Mouse (Mus musculus) cortical plate, adult 2 months (tissue): ENCODE data around the gene Zbtb37. TPM values are rescaled to one million over a fixed set of nuclear protein-coding genes. Genes with fewer than 3 reads are reported as not detected.

Experiments used
- H3K27ac ChIP-seq: fragments of 200-500 bp; 2 replicates; pipeline ENCODE4 v1.5.1; 2012; ENCODE audit warnings: low read length, control low read depth, inconsistent platforms; ENCODE audit not compliant: insufficient read depth
- H3K4me1 ChIP-seq: fragments of 200-500 bp; 2 replicates; pipeline ENCODE4 v1.6.1; 2011; ENCODE audit warnings: low read length; ENCODE audit not compliant: control insufficient read depth, insufficient read depth
- H3K4me3 ChIP-seq: fragments of 200-500 bp; 2 replicates; pipeline ENCODE4 v1.5.1; 2011; ENCODE audit warnings: mild to moderate bottlenecking, low read length, control low read depth; ENCODE audit not compliant: insufficient read depth
- CTCF ChIP-seq: fragments of 200-500 bp; IDR thresholded peaks from 2 replicates; pipeline ENCODE4 v1.5.1; 2011; ENCODE audit warnings: mild to moderate bottlenecking, control low read depth, low read length; ENCODE audit not compliant: insufficient read depth; ENCODE audit errors: extremely low read depth
- POLR2A ChIP-seq: fragments of 200-500 bp; IDR thresholded peaks from 2 replicates; pipeline ENCODE4 v1.6.1; 2011; ENCODE audit warnings: mild to moderate bottlenecking, low read length, control low read depth; ENCODE audit not compliant: insufficient read depth; ENCODE audit errors: extremely low read depth
- polyA plus RNA-seq: library from polyadenylated mRNA; depleted of rRNA; stranded (reverse); fragments of >200 nt; gene quantifications from 2 replicates; pipeline ENCODE4 v1.2.3, GENCODE M21; 2012

Gene Zbtb37
- polyA plus RNA-seq, 1 experiment, result 4.8 TPM

DNA sequence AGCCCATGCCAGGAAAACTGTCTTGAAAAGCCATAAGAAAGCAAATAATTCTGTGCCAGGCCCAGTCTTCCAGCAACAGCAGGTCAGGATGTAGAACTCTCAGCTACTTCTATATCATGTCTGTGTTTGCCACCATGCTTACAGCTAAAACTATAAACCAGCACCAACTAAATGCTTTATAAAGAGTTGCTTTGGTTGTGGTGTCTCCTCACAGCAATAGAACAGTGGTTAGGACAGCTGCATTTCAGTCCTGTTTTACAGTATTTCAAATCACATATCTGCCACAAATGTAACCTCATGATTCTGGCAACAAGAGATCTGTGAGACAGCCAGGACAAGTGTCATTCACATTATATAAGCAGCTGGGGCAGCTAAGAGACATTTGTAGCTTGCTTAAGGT lies 6.2 kb upstream of the Zbtb37 start:
- Histone ChIP-seq H3K27ac (no peak overlapping the region), H3K4me3 (no peak overlapping the region), H3K4me1 (no peaks in the 10 kb centered on the region; the same call in 1 of the 2 replicates)
- TF ChIP-seq CTCF (no peak), POLR2A (no peak)

DNA sequence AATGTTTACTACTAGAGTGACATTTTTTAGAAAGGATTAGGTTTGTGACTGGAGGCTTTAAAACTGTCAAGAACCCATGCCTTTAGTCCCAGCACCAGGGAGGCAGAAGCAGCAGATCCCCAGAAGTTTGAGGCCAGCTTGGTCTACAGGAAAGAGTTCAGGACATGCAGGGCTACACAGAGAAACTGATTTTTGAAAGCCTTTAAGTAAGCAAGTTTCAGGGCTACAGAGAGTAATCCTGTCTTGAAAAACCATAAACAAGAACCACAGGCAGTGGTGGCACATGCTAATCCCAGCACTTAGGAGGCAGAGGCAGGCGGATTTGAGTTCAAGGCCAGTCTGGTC lies 5.7 kb upstream of the Zbtb37 start:
- TF ChIP-seq CTCF, result no peak
- TF ChIP-seq POLR2A, result no peak
- no peaks in the 10 kb centered on the region; the same call in 1 of the 2 replicates for H3K4me1 ChIP-seq
- H3K4me3 ChIP-seq, result no peak overlapping the region
- H3K27ac ChIP-seq, result no peak overlapping the region

DNA sequence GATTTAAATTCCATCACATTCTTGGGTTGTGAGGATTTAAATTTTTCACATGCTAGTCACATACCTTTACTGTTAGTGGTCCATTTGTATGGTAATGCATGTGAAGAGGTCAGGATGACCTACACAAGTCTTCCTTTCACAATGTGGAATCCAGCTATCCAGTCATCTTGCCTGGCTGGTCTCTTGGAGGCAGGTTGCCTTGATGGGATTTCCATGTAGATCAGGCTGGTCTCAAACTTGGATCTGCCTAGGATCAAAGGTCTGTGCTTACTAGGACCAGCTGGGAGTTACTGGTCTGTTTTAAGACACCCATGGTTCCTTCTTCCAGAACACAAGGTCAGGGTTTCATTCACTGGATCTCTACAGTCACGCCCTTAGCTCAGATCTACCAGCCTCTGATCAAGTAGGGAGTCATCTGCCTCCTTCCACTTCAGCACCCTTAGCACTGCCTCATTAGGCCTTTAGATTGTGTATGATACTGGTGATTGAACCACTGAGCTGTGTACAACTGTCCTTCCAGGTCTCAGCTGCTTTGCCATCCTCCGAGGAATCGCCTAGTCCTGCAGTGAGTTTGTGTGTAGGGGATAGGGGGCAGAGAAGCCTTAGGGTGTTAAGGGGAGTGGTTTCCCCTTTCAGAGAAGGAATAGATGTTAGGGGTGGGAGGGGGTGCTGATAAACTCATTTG lies 5.2 kb upstream of the Zbtb37 start:
- no peak; the same call in 1 of the 2 replicates for TF ChIP-seq POLR2A
- no peak for TF ChIP-seq CTCF

DNA sequence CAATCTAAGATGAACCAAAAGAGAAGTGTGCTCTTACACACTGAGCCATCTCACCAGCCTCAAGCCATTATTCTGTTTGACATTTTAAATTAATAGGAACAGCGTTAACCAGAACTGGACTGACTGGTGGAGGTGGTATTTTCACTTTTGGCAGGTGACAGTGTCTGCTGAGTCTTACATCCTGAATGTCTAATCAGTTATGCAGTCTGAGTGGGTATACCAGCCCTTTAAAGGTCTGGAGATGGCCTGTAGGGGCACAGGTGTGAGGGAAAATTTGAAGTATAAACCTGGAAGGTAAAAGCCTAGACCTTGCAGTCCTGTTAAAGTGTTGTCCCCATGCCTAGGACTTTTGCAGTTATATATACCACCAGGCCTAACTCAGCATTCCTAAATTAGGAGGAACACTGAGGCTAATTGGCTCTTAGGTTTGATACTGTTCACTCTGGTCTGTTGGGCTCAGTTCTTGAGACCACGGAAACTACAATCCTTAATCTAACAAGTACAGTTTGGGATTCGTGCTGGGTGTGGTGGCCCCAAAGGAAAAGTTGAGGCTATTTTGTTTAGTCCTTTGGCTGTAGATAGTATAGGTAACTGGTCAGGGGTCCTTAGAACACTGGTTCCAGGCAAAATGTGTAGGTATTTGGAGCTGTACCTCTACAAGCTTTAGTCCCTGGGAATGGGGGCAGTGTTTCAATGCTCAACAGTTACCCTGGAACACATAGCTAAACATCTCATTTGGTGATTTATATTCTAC lies 4.5 kb upstream of the Zbtb37 start:
- no peak overlapping the region for H3K27ac ChIP-seq
- H3K4me3 ChIP-seq, result no peak overlapping the region
- TF ChIP-seq POLR2A (peak; percentile 26; the same call in 1 of the 2 replicates), CTCF (no peak)
- no peaks in the 10 kb centered on the region; the same call in 1 of the 2 replicates for H3K4me1 ChIP-seq

More for the DNA sequence above, 5.2 kb upstream of the Zbtb37 start:
- Histone ChIP-seq H3K27ac (no peak overlapping the region), H3K4me1 (no peaks in the 10 kb centered on the region; the same call in 1 of the 2 replicates), H3K4me3 (no peak overlapping the region)

DNA sequence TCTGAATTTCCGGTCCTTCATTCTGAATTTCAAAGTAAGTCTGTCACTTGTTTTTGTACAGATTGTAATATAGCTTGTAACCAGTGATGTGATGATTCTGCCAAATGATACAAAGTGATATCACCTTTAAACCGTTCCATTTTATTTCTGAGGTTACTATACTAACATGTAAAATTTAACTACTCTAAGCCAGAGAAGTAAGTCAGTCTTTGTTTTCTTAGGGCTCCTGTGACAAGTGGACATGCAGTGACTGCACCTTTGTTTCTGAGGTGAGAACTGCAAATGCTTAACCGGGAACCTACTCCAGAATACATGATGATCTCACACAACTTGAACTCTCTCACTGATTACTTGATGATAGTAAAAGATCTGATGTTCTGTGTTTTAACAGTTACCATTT lies 3.4 kb upstream of the Zbtb37 start:
- H3K4me3 ChIP-seq, result no peak overlapping the region; the same call in 1 of the 2 replicates
- H3K4me1 ChIP-seq, result no peaks in the 10 kb centered on the region; the same call in 1 of the 2 replicates
- no peak overlapping the region for H3K27ac ChIP-seq
- TF ChIP-seq CTCF (no peak), POLR2A (0 out of 2 replicates have a peak, but pooled peaks have one; percentile 26)

DNA sequence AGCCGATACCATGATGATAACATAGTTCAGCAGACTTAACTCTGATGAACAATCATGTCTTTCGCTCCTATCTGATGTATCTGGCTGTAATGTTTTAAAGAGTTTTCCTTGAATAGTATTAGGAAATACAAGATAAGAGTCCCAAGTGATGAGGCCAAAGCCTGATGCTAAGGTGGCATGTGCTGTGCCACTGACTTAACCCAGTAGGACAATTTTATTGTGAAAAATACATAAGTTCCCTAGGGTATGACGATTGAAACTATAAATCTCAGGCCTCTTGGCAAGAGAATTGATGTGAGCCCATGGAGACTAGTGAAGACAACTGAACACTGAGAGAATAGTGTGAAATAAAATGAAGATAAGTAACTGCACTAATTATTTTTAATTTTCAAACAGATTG lies 3.0 kb upstream of the Zbtb37 start:
- Histone ChIP-seq H3K27ac (no peak overlapping the region), H3K4me3 (peak overlapping the region; percentile 91; the same call in 1 of the 2 replicates), H3K4me1 (no peaks in the 10 kb centered on the region; the same call in 1 of the 2 replicates)
- no peak for TF ChIP-seq POLR2A
- no peak for TF ChIP-seq CTCF

DNA sequence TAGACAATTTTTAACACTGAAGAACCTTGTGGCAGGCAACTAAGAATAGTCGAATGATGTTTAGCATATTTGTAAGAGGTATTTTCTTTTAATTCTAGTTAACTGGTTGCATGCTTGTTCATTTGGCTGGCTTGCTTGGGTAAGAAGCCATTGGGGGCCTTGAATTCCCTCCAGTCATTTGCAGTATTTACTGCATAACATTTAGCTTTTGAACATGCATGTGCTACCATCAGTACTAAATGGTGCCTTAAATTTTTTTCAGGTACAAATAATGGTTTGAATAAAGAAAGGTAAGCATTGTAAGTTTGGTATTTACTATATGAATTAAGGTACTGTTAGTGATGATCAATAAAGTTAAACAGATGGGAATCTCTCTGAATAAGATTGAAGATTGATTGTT lies 2.4 kb upstream of the Zbtb37 start:
- no peak for TF ChIP-seq POLR2A
- no peak for TF ChIP-seq CTCF
- H3K4me3 ChIP-seq, result peak overlapping the region; percentile 91; the same call in 1 of the 2 replicates
- no peak overlapping the region for H3K27ac ChIP-seq
- no peaks in the 10 kb centered on the region; the same call in 1 of the 2 replicates for H3K4me1 ChIP-seq

DNA sequence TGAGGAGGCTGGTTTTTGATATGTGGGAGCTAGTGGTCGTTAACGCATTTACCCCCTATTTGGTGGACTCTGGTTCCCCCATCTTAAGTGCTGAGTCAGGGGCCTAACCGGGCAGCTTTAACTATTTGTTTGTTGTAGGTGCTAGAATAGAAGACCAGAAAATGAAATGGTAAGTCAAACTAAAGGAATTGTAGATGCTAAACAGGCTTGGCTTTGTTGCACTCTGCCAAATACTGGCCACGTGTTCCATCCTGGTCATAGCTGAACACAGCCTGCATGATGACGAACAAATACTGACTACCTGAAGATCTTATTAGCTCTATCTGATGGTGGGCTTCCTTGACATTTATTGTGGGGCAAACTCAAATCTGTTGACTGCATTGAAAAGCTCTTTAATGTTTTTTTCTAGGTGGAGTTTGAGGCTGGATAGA lies 1.8 kb upstream of the Zbtb37 start:
- TF ChIP-seq POLR2A (no peak), CTCF (no peak)
- Histone ChIP-seq H3K27ac (no peak overlapping the region), H3K4me3 (peak overlapping the region; percentile 91), H3K4me1 (no peaks in the 10 kb centered on the region; the same call in 1 of the 2 replicates)

DNA sequence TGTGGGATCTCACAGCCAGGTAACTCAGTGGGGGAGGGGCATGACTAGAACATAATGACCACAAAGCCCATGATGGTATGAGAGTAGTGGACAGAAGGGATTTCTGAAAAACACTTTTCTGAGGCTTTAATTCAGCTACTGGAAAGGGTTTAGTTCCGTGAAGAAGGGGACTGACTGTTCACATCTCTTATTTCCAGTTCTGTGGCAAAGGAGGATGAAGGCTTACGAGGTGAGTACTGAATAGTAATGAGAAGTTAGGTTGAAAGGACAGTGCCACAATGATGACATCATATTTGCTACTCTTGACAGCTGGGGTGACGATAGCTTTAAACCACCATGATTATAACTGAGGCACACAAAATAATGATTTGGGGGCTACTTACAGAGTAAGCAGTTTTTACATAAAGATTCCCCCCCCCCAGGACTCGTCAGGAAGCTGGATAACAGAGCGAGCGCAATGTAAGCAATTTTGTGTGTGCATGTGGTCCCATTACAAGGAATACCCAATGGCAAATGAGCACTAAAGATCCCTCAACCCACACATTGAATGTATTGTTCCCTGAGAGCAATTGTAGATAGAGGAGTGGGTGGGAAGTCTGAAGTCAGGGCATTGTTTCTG lies 1.2 kb upstream of the Zbtb37 start:
- Histone ChIP-seq H3K27ac (peak overlapping the region; percentile 80), H3K4me1 (no peaks in the 10 kb centered on the region; the same call in 1 of the 2 replicates), H3K4me3 (peak overlapping the region; percentile 91)
- TF ChIP-seq CTCF (no peak), POLR2A (peak; percentile 50; the same call in 1 of the 2 replicates)
